Mouse (Mus musculus) kidney, postnatal 10 days (tissue): ENCODE results near the gene 1700020N01Rik.

ENCODE experiments used
- DNase-seq: peaks from one replicate; pipeline ENCODE4 v3.0.0; 2021; ENCODE audit warnings: mixed read lengths

The 1700020N01Rik gene

DNA sequence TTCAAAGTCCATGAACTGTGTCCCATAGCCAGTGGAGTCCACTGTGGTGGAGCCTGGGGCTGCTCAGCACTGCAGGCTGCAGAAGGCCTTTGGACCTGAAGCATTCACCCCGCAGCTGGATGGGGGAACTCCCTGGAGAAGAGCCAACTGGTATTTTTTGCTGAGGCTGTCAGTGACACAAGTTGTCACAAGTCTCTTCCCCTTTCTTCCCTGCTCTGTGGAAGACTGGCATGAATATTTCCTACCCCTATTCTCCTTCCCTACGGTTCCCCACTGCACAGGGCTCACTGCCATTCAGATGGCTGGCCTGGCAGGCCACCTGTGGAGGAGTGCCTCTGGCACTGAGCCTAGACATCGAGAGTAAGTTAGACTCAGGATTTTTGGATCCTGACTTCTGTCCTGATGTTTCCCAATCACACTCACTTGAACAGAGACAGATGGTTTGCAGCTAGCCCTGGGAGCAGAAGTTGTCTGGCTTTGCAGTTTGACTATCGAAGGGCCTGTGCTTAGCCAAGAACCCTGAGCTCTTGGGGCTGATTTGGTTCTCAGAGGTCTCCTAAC lies 12.1 kb downstream of the 1700020N01Rik start:
- peak; percentile 82 for DNase-seq

DNA sequence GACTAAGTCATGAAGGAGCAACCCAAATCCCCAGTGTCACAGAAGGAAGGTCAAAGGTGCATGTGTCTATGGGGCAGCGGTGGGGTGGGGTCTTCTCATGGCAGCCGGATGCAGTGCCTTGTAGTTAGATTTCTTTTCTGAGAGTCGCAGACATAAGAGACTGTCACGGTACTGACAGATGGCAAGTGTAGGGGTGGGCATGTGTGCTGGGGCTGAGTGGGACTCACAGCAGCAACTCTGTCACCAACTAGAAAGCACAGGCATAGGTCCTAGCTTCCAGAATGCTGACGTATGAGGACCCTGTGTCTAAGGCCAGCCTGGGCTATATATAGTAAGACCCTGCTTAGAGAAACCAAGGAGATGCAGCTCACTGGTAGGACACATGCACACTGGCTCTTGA lies 12.7 kb downstream of the 1700020N01Rik start:
- DNase-seq = no peak

DNA sequence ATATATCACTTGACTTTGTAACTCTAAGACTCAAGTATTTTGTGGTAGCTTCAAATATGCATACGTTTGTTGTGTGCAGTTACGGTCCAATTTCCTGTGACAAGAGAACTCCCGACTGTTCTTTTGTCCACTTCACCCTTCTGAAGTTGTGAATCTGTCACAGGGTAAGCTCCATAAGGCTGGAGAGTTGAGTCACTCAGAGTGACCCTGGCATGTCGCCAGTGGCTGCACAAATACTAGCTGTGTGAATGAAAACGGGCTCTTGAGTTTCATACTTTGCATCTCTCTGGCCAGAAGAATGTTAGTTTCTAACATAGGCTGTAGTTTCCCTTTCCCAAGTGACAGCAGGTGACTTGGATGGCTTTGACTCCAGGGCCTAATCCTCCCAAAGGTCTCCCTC lies 14.0 kb downstream of the 1700020N01Rik start:
- peak; percentile 61 for DNase-seq

DNA sequence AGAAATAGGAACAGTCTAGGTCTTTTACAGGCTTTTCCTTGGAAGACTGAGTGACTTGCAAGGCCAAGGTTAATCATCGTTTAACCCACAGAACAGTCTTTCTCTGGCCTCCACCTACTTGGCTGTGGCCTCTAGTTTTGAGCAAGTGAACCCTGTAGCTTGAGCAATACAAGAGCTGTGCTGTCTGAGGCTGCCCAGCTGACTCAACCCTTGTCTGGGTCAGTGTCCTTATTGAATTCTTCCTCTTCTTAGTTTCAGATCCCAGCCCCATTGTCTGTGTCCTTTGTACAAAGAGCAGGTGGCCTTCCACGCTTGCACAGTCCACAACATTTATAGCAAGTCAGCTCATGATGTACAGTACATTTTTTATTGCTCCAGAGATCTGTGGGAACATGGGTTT lies 16.6 kb downstream of the 1700020N01Rik start:
- DNase-seq = peak; percentile 47

DNA sequence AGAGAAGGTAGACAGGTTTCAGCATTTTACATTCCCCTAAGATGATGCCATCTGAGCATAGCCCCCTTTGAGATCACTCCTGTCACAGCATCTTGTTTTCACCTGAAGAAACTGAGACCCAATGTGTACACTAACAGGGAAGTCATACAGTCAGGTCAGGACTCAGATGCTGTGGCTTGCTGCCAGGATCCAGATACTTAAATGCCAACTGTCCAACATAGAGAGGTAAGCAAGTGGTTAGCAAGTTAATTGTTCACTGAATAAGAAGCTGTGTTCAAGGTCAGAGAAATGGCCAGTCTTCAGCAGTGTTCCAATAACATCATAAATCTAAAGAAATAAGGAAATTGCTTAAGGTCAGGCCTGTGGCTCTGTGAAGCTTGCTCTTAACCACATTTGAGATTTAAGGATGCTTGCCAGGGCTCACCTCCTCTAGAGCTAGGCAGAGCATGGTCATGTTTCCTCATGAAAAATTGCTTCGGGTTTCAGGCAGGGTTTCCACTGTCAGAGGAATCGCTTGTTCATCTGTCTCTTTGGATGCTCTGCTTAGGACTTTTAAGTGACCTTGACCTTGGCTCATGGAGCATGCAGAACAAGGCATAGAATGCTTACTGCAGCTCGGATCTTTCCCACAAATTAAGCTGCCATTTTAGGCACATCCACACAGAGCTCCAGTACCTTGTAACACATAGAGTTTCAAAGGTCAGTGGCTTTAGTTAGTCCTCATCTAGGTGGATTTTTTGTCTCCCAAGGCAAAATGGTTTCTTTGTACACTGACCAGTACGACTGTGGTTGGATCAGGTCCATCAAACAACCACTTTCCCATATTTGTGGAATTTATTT lies 20.3 kb downstream of the 1700020N01Rik start:
- DNase-seq = peak; percentile 77

DNA sequence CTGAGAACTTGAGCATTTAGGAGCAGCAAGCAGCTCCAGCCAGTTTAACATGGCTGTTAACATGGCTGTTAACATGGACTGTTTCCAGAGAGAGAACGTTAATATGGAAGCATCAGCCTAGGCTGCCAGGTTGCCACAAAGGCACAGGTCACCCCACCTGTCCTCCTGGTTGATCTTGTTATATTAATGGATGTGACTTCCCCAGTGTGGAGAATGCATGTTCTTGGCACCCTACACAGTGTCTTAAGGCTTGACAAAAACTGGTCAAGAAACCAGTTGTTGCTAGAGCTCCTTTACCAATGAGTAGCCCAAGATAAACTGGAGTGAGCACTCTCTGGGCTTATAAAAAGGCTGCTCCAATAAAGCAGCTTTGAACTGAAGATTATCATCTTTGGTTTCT lies 21.6 kb downstream of the 1700020N01Rik start:
- no peak for DNase-seq

DNA sequence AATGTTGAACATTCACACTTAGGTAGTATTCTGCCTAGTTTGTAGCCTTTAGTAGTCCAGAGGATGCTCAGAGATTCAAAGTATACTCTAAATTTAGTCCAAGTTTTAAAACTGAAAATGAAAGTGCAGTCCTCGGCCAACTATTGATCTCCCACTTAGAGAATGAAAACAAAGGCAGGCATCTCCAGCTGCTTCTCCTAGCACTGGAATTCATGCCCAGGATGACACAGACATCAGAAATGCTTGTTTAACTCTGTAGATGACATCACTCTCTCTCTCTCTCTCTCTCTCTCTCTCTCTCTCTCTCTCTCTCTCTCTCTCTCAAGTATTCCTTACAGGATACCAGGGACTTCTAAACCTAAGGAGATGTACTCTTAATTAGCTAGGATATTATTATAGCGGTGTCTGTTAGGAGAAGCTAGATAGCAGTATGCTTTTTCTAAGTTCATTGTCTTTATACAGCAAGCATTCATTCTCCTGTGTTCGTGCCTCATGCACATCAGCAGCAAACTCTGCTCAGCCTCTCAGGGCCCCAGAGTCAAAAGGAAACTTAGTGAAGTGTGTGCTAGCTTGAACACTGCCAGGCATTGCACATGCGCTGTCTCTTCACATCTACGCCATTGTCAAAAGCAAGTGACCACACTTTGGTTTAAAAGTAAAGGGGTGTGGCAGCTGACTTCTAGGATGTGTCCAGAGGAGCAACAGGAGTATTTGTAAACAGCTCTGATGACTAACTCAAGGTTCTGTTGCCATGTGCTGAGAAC lies 26.0 kb downstream of the 1700020N01Rik start:
- DNase-seq = no peak

DNA sequence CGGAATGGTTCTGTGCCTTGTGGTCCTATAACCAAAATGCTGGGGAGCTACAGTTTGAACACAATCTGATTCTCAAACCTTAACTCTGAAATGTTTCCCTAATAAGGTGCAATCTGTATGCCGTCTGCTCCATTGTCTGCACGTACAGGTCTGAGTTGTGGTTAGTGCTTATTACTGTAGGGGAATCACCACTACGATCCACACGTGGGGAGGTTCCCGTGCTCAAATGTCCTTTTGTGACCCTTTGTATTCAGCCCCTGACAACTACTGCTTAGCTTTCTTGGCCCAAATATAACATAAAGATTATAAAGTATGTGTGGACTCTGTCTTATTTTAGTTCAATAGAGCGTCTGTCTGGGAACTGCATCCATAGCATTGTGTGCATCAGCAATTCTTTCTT lies 29.1 kb downstream of the 1700020N01Rik start:
- DNase-seq = no peak

DNA sequence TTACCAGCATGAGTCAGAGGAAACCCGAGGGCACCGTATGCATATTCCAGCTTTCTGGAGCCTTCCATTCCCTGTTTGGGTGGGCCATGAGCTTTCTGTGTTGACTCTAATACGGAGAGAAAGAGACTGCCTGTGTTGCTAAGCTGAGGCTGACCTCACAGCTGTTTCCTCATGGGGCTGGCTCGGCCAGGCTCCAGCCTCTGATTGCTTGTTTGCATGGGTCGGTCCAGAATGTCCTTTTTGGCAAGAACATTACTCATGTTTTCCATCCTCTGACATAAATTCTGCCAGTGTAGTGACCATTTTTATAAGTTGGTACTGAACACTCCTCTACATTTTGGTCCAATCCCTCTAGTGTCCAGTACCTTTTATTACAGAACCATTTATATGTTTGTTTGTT lies 35.6 kb downstream of the 1700020N01Rik start:
- DNase-seq = peak; percentile 82

DNA sequence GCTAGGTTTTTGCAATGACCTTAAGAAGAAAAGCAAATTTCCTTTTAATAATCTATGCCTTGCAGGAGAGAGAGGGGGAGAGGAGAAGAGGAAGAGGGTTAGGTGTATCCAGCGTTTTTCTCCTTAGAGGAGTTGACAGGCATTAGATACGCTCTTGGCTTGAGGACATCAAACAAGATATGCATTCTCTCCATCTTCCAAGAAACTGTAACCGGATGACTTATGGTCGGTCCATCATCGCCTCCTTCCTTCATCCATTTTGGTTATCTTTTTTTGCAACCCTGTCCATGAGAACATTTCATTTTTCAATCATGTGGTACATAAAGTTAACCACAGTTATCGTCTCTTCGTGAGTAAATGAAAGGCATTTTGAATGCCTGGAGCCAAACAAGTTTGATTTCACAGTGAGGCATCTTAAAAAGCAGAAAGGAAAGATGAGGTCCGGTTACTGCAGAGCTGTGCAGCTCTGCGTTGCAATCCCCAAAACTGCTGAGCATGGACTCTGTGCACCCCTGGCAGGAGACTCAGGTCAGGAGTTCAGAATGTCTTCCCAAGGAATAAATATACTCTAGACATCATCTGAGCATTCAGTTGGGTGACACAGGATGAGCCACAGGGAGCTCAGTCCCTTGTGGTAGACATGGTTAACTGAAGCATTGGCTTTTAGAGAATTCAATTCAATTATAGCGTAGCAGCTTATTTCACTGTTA lies 36.2 kb downstream of the 1700020N01Rik start:
- no peak for DNase-seq

DNA sequence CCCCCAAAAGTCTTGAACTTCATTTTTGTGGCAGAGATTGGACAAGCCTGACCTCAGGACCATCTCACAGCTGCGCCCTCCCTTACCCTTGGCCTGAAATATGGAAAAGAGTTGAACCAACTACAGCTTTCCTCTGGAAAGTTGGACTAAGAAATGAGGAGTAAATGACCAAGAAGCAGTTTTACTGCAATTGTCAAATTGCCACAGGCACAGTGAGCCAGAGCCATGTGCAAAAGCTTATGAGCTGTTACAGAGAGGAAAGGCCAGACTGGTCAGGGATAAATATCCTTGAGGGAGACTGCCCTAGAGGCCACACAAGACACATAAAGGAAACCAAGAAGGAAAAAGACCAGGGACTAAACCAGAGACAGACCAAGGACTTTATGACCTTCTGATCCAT lies 38.5 kb downstream of the 1700020N01Rik start:
- peak; percentile 56 for DNase-seq

DNA sequence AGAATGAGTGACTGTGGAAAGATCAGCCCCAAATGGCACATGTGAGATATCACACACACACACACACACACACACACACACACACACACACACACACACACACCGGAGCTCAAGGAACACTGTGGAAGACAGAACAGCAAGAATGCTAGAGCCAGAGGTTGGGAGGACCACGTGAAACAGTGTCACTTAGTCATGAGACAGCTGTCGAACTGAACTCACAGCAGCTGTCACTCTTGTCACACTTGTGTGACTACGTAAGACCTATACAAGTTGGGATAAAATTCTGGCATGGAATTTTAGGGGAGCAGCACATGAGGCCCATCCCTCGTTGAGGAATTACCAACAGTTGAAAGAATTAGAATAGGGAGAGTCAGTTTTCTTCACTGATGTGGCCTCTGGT lies 39.7 kb downstream of the 1700020N01Rik start:
- no peak for DNase-seq

DNA sequence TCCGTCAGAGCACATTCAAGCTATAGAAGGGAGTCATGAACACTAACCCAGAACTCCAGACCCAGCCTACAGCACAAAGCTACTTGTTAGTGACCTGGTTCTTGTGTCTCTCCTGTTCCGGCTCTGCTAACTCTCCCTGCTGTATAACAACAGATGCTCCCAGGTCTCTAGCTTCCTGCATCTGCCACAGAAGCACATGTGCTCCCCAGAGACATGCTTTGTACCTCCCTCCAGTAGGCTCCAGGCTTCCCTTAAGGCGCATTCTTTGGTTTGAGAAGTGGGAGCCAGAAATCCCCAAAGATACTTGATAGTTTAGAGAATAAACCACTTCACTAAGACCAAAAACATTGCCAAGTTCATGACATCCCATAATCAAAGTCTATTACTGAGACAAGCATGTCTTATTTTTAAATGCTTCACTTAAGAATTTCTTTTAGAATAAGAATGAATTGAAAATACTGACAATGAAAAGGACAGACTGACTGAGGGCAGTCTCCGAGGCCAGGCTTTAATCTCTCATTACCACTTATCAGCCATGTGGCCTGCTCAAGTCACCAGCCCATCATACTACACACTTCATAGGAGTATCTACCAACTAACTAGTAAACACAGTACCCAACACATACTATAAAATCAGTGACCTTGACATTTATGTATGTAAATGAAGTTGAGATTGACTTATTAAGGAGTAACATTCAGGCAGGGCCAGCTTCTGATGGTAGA lies 43.2 kb downstream of the 1700020N01Rik start:
- no peak for DNase-seq

DNA sequence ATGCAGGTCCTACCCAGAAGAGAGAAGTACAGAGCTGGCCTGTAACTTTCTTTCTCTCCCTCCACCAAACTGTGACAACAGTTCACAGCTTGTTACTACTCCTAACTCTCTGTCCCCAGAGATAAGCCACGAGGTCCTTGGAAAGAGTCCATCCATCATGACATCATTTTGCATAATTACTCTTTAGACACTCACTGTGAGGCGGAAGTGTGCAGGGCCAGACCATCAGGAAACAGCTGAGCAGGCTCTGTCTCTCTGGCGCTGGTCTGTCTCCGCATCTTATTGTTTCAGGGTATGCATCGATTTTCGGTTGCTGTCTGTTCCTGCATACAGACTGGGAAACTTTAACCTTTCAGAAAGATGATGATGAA lies 43.8 kb downstream of the 1700020N01Rik start:
- DNase-seq = peak; percentile 69

DNA sequence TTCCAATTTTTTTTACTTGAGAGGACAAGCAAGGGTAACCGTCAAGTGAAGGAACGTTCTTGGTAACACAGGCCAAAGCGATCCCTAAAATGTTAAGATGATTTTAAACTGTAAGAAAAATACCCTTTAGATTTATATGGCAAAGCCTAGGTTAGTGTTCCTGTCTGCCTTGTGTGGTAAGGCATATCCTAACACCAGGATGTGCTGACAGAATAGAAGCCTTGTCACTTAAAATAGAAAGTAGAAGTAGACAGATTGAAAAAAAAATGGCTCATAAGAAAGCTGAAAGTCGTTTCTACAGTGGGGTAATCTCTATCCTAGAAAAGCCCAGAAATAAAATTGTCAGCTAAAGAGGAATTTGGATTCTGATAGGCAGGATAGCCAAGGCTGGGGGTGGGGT lies 58.4 kb downstream of the 1700020N01Rik start:
- no peak for DNase-seq

DNA sequence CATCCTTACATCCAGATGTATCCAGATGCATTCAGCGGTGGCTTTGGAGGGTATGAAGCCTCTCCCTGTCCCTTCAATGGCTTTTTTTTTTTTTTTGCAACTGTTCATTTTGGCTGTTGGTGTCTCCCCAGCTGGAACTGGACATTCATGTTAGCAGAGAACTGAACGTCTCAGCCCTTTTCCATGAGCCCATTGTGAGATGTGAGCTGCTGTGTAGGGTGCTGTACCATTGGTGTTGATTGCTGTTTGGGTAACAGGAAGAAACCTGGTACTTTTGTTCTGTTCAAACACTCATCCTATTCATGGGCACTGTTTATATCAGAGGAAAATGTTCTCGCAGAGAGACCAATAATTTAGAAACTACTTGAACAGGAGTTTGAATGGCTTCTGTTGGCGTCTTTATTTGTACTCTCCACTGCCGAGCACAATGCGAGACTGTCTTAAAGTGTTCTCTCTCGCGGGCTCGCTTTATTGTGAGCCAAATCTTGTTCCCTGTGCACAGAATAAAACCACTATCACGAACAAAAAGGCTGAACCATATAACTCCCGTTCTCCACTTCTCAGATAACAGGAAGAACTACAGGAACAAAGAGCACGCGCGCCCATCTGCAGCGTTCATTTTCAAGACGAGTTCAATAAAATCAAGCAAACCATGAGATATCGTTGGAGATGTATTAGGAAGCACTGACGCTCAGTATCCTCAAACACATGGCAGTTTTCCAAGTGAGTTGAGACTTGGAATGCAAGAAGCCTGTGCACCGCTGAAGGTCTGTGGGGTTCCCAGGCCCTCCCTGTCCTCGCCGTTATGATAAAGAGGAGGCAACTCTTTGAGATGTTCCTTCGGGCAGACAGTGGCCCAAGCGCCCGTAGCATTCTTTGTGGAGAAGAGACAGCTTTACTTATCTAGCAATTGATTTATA lies 59.7 kb downstream of the 1700020N01Rik start:
- DNase-seq = no peak

DNA sequence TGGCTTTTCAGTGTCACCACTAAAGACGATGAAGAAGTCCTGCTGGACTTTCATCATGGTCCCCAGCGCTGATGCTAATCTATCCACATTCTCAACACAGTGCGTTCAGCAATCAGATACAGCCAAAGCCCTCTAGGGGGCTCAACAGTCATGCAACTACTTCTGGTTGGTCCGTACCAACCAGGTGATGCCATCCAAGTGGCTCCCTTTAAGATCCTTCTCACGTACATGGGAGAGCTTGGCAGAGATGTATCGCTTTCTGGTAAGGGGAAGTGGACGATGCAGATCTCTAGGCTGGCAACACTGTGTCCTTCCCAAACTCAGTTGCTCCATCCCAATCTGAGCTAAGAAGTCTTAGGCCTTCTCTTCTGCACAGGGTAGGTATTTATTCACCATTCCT lies 60.5 kb downstream of the 1700020N01Rik start:
- no peak for DNase-seq

DNA sequence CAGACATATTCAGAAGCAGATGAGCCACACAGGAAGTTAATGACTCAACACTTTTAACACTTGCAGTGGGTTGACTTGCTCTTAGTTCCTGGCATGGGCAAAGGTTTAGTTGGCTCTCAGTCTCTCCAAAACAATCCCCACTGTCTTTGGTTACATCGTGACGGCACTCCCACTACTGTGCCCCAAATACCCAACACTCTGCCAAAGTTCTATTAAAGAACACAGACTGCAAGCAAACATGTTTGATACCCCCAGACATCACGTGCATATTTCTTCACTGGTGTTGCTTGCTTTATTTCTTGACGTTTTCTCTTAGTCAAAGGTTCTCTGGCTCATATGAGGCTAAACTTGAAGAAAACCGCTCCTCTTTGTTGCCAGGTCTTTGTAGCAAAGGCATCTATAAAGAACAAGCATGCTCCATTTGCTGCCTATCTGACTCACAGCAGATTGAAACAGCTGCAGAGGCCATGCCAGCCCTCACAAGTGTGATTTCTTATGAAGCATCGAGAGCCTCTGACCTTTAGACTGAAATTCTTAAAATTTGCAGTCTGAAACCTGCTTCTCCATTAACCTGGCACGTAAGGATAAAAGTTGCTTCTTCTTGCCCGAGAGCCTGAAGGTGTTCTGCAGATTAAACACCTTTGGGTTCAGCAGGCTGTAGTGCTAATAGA lies 66.8 kb downstream of the 1700020N01Rik start:
- no peak for DNase-seq

DNA sequence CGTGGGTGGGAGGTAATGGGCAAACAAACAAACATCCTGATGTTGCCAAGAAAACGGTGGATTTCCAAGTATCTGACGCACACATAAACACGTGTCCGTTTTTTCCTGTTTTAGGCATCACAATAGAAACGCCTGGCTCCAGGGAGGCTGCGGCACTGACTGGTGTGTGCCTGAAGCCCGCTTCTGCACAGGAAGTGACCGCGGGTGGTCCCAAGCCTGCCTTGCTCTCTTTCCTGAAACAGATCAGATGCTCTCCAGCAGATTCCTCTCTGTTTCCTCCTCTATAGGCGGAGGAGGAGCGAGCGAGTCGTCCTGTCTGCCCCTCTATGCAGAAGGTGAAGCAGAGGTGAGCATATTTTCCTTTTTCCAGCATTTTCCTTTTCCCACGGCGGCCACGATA lies 76.0 kb downstream of the 1700020N01Rik start:
- peak; percentile 78 for DNase-seq

DNA sequence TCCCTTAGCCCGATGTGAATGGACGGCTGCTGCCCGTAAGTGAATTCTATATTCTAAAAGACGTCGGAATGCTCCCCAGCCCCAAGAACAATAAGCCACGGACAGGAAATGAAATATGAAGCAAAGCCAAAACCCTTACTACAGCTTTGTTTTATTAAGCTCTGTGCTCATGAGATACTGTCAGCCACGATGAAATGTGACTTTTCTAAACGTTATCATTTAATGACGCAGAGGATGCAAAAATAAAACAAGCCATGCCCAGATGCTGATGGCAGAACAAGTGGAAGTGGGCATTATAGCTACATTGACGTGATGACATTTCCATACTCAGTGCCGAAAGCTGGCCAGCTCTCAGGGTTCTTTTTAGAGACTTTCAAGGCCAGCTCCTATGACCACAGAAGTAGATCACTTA lies 76.8 kb downstream of the 1700020N01Rik start:
- peak; percentile 22 for DNase-seq

DNA sequence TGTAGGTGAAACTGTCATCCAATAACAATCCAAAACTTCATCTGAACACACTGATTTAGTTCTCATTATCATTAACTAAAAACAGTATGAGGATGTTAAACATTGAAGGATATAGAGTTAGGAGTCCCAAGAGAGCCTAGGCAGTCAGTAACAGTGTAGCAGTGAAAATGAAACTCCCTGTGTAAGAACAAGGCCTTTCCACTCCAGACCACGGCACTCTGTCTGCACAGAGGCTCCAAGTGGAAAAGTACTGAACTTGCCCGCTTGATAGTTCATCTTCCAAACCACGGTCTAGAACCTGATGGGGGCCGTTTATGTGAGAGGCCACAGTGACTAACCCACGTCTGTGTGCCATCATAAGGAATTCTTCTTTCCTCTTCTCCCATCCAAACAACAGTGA lies 77.2 kb downstream of the 1700020N01Rik start:
- peak; percentile 31 for DNase-seq
